Mouse (Mus musculus) T-helper 2 cell (primary cell): Measurements from ENCODE around the gene Eps8.

Experiments
- in situ Hi-C: fragments of 300-600 bp; cut with MboI, MseI; formaldehyde crosslinking; loops from one replicate; pipeline ENCODE4 v1.15.1; 2025; ENCODE audit warnings: high pct_unique_total_duplicates

Eps8 gene

GRCm38 (mm10) chr6:137520343-137520704 lies 134.4 kb downstream of the Eps8 start:
- in situ Hi-C loops = no loop called here

GRCm38 (mm10) chr6:137519529-137520342 lies 134.9 kb downstream of the Eps8 start:
- in situ Hi-C loops = no loop called here

DNA sequence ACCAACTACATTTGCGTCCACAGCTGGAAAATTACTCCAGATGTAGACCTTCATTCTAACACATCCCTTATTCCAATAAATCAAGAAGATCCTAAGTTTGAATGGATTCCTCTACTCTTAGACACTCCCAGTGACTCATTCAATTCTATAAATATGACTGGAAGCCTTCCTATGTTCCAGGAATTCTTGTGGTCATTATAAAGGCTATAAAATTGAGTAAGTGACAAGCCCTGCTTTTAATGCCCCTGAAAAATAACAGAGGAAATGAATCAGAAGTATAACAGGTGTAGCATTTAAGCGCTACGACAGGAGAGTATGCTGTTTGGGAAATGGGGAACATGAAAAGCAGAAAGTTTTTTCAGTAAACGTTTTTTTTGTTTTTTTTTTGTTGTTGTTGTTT lies 139.8 kb downstream of the Eps8 start:
- in situ Hi-C loops = no loop called here

- in situ Hi-C loops = no loop called here
Measured at GRCm38 (mm10) chr6:137512753-137513152, 141.9 kb downstream of the Eps8 start.

DNA sequence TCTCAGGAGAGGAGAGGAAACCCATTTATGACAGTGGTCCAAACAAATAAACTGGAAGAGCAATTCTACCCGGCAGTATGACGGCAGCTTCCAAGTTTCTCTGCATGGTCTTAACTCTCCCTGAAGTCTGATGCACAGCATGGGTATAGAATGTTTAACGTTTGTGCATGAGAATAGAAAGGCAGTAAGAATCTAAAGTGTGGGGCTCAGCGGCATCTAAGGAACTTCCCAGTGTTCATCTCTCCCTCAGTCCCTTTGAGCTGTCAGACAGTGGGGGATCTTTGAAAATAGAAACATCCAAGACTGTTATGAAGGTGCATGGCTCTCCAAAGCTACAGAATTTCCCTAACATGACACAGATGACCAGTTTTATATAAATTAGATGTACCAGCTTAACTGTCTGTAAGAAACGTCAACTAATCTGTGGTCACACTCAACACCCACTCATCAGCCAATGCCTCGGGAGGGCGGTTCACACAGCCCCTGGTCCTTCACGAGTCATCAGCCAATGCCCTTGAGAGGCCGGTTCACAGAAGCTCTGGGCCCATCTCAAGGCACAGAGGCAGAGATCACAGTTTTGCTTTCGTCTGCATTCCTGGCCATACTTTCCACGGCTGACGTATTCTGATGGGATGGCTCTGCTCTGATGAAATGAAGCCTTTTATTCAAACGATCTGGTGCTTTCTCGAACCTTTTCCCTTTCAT lies 145.2 kb downstream of the Eps8 start:
- in situ Hi-C loops = no loop called here

DNA sequence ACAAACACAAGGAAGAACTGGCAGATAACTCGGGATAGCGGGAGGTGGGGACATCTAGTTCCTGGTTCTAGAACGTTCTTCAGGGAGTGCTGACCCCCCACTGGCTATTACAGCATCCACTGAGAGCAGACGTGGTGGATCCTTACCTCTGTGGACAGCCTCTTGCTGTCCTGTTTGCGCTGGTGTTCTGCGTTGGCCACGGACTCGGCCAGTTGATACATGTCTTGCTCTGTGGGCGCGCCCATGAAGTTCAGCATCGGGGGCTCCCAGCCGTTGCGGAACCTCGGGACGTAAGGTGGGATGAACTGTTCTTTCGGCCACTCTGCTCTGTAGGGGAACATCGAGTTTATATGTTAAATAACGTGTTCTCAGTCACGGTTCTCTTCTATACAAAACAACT lies 145.7 kb downstream of the Eps8 start:
- in situ Hi-C loops = no loop called here

- in situ Hi-C loops = no loop called here
Measured at GRCm38 (mm10) chr6:137506563-137506962, 148.1 kb downstream of the Eps8 start.

GRCm38 (mm10) chr6:137505555-137506227 lies 149.0 kb downstream of the Eps8 start:
- in situ Hi-C loops = no loop called here

DNA sequence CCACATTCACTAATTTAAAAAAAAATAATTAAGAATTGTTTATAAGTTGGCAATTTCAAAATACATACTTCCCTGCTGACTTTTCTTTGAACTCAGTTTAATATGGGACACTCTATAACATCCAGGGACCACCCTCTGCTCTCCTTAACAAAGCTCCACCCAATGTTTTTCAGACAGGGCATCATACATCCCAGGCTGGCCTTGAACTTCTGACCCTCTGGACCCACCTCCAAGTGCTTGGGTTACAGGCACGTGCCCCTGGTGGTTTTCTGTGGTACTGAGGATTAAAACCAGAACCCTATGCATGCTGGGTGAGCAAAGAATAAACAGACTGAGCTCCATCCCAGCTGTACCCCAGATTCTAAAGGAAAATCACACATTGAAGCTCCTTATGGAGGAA lies 150.6 kb downstream of the Eps8 start:
- in situ Hi-C loops = no loop called here

- in situ Hi-C loops = no loop called here
Measured at GRCm38 (mm10) chr6:137503462-137503861, 151.2 kb downstream of the Eps8 start.

DNA sequence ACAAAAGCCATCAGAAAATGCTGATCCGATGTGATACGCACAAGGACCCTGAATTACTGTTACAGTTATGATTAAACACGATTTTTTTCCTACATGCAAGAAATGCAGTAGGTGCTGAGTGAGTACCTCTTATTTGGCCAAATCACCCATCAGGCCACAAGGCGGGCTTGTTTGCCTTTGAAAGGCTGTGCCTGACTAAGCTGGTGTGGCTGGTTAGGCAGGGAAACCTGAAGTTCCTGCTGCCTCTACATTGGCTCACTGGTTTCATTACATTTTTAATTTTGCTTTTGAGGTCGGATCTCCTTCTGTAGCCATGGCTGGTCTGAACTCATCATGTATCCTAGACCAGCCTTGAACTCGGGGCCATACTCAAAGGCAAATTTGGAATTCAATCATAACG lies 151.7 kb downstream of the Eps8 start:
- in situ Hi-C loops = no loop called here

DNA sequence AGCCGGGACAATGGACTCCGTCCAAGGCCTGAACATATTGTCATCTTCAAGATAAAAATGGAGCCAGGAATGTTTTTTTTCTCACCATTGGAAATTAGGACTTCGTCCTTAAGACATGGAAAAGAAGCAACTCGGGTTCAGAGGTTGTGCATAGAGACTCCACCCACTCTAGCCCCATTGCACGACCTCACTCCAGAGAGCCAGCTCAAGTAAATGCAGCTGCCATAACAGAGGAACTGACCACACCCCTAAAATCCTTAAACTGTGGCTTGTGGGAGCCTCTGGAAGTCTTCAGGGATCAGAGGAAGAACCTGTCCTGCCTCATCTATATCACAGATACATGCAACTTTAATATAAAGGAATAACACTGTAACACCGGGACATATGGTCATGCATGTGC lies 155.9 kb downstream of the Eps8 start:
- in situ Hi-C loops = no loop called here

DNA sequence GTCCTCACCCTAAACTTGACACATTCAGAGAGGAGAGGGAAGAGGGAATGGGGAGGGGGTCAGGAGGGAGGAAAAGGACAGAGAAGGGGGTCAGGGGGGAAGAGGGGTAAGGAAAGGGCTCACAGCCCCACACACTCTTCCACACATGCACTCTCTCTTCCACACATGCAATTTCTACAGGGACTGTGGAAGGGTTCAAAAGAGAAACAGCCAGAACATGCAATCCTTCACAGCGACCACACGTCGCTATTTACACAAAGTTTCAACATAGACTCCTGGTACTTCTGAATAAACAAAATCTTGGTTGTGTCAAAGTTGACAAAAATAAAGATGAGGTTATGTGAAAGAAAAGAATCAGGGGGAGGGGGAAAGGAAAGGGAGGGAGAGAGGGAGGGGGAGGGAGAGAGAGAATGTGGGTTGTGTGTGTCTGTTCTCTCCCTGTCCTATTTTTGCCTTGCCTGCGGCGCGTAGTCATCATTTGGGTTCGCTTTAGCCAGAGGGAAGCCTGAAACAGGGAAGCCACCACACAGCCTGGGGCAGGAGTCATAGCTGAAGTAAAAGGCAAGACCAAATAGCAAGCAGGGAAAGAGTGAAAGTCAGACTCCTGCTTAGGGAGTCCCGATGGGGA lies 157.4 kb downstream of the Eps8 start:
- in situ Hi-C loops = no loop called here

GRCm38 (mm10) chr6:137496562-137496961 lies 158.1 kb downstream of the Eps8 start:
- in situ Hi-C loops = no loop called here

DNA sequence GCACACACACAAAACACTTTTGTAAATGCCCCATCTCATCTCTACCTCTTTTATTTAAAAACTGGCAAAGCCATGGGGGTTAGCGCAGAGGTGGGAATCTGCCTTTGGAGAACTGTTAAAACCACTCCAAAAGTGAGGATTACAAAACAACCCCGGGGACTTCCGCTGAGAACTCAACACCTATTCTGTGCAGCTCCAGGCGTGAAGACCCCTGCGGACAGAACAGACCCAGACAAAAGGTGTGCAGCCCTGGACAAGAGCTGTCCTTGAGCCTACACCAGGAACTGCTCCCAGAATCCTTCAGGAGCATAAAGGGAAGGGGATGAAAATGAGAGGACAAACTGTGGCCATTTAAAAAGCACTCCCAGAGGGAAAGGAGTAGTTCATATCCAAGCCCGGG lies 159.4 kb downstream of the Eps8 start:
- in situ Hi-C loops = no loop called here

- in situ Hi-C loops = no loop called here
Measured at GRCm38 (mm10) chr6:137494801-137495200, 159.9 kb downstream of the Eps8 start.

DNA sequence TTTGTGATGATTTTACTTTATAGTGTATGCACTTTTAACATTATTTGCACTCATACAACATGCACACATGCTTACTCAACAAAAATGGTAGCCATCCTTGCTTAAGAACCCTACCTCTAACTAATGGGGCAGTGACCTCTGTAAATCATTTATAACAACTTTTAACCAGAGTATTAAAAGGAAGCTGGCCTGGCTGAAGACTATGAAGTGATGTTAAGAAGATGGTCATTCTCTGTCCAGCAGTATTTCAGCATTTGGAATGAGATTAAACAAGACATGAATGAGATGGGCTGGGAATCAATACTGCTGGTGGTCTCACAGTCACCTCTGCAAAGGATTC lies 160.6 kb downstream of the Eps8 start:
- in situ Hi-C loops = no loop called here

GRCm38 (mm10) chr6:137493211-137494135 lies 161.2 kb downstream of the Eps8 start:
- in situ Hi-C loops = no loop called here

GRCm38 (mm10) chr6:137492582-137492981 lies 162.1 kb downstream of the Eps8 start:
- in situ Hi-C loops = no loop called here

DNA sequence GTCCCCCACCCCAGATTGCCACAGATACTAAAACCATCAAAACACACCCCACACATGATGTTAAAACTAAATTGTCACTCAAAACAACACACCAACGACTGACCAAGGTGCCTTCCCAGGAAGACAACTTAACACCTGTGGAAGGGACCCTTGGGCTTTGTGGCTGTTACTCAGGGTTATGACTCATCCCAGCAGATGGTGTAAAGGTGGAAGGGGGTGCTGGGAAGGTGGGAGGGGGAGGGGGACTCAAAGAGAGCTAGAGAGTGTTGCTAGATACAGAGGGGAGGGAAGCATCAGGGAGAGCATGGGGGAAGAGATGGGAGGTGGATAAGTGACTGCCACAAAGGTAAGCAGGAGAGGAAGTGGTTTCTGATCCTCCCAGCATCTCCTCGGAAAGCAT lies 163.0 kb downstream of the Eps8 start:
- in situ Hi-C loops = no loop called here

- in situ Hi-C loops = no loop called here
Measured at GRCm38 (mm10) chr6:137490115-137490514, 164.6 kb downstream of the Eps8 start.
